Mouse (Mus musculus): ENCODE measurements around the gene Mphosph9.

The Mphosph9 gene

GRCm38 (mm10) chr5:124269661-124270060 is 58.1 kb downstream of the Mphosph9 start:
- in situ Hi-C loops (cut with MseI, MboI) = no loop called here

GRCm38 (mm10) chr5:124267652-124268051 is 60.1 kb downstream of the Mphosph9 start:
- in situ Hi-C loops (cut with MseI, MboI) = no loop called here

- in situ Hi-C loops (cut with MseI, MboI) = no loop called here
Measured at GRCm38 (mm10) chr5:124266821-124267220, 61.0 kb downstream of the Mphosph9 start.

- in situ Hi-C loops (cut with MseI, MboI) = no loop called here
Measured at GRCm38 (mm10) chr5:124263246-124263645, 64.5 kb downstream of the Mphosph9 start.

GRCm38 (mm10) chr5:124262090-124262489 is 65.7 kb downstream of the Mphosph9 start:
- in situ Hi-C loops (cut with MseI, MboI) = no loop called here

- in situ Hi-C loops (cut with MseI, MboI) = no loop called here
Measured at GRCm38 (mm10) chr5:124259133-124259532, 68.6 kb downstream of the Mphosph9 start.

GRCm38 (mm10) chr5:124258026-124258425 is 69.7 kb downstream of the Mphosph9 start:
- in situ Hi-C loops (cut with MseI, MboI) = no loop called here

GRCm38 (mm10) chr5:124255141-124255540 is 72.6 kb downstream of the Mphosph9 start:
- in situ Hi-C loops (cut with MseI, MboI) = no loop called here

GRCm38 (mm10) chr5:124253555-124253954 is 74.2 kb downstream of the Mphosph9 start:
- in situ Hi-C loops (cut with MseI, MboI) = no loop called here

GRCm38 (mm10) chr5:124252580-124253320 is 75.0 kb downstream of the Mphosph9 start:
- in situ Hi-C loops (cut with MseI, MboI) = no loop called here

- in situ Hi-C loops (cut with MseI, MboI) = no loop called here
Measured at GRCm38 (mm10) chr5:124251070-124251469, 76.7 kb downstream of the Mphosph9 start.

GRCm38 (mm10) chr5:124249614-124250591 is 77.9 kb downstream of the Mphosph9 start, which contains the start of gene Pitpnm2:
Gene Pitpnm2 (minus strand): TSS chr5:124249760.
- in situ Hi-C loops (cut with MseI, MboI) = no loop called here

GRCm38 (mm10) chr5:124248845-124249613 is 78.7 kb downstream of the Mphosph9 start:
- in situ Hi-C loops (cut with MseI, MboI) = no loop called here

- in situ Hi-C loops (cut with MseI, MboI) = no loop called here
Measured at GRCm38 (mm10) chr5:124247986-124248626, 79.7 kb downstream of the Mphosph9 start.

- in situ Hi-C loops (cut with MseI, MboI) = no loop called here
Measured at GRCm38 (mm10) chr5:124247296-124247695, 80.5 kb downstream of the Mphosph9 start.

GRCm38 (mm10) chr5:124244885-124245284 is 82.9 kb downstream of the Mphosph9 start:
- in situ Hi-C loops (cut with MseI, MboI) = no loop called here

GRCm38 (mm10) chr5:124244449-124244848 is 83.3 kb downstream of the Mphosph9 start:
- in situ Hi-C loops (cut with MseI, MboI) = no loop called here

- in situ Hi-C loops (cut with MseI, MboI) = no loop called here
Measured at GRCm38 (mm10) chr5:124243236-124243901, 84.4 kb downstream of the Mphosph9 start.

GRCm38 (mm10) chr5:124241686-124242444 is 85.9 kb downstream of the Mphosph9 start:
- in situ Hi-C loops (cut with MseI, MboI) = no loop called here

All from mouse trophoblast stem cell (cell line).